Mouse (Mus musculus) heart, embryonic 12.5 days (tissue): ENCODE data around the gene Tprgl. TPM values are rescaled to one million over a fixed set of nuclear protein-coding genes. Genes with fewer than 3 reads are reported as not detected.
A peak's percentile ranks its signal among the peaks of the same experiment; 100 is the strongest.

Experiments used
- ATAC-seq: fragments of 200-750 bp; cut with Nextera tagmentation; 2 replicates; pipeline ENCODE4 v1.8.0; 2017; ENCODE audit warnings: moderate TSS enrichment, moderate library complexity; ENCODE audit not compliant: insufficient number of reproducible peaks, low FRiP score
- H3K27ac ChIP-seq: fragments of 300-500 bp; sonication (generic); 2 replicates; pipeline ENCODE4 v1.5.1; 2016; ENCODE audit warnings: mild to moderate bottlenecking, moderate library complexity; ENCODE audit not compliant: poor library complexity, severe bottlenecking
- H3K27me3 ChIP-seq: fragments of 300-500 bp; sonication (generic); replicated peaks from 2 replicates; pipeline ENCODE4 v1.6.1; 2016; ENCODE audit warnings: mild to moderate bottlenecking, moderate library complexity
- H3K36me3 ChIP-seq: fragments of 300-500 bp; sonication (generic); 2 replicates; pipeline ENCODE4 v1.6.1; 2016; ENCODE audit warnings: mild to moderate bottlenecking, moderate library complexity
- H3K4me1 ChIP-seq: fragments of 300-500 bp; sonication (generic); replicated peaks from 2 replicates; pipeline ENCODE4 v1.6.1; 2016; ENCODE audit warnings: mild to moderate bottlenecking
- H3K4me2 ChIP-seq: fragments of 300-500 bp; sonication (generic); 2 replicates; pipeline ENCODE4 v1.6.1; 2016; ENCODE audit warnings: mild to moderate bottlenecking, moderate library complexity
- H3K4me3 ChIP-seq: fragments of 300-500 bp; sonication (generic); 2 replicates; pipeline ENCODE4 v1.5.1; 2016; ENCODE audit warnings: mild to moderate bottlenecking
- H3K9ac ChIP-seq: fragments of 300-500 bp; sonication (generic); 2 replicates; pipeline ENCODE4 v1.6.1; 2016; ENCODE audit warnings: mild to moderate bottlenecking, moderate library complexity
- H3K9me3 ChIP-seq: fragments of 300-500 bp; sonication (generic); replicated peaks from 2 replicates; pipeline ENCODE4 v1.6.1; 2016; ENCODE audit warnings: mild to moderate bottlenecking, moderate library complexity
- WGBS: fragments of 180-500 bp; shearing (Covaris S2); methylation state at CpG from one replicate; pipeline ENCODE4 v1.1.7; 2016; 5-methylcytosine and 5-hydroxymethylcytosine counted together
- polyA plus RNA-seq: library from polyadenylated mRNA; unstranded; fragments of >200 nt; fragmentation: Nextera tagmentation; extraction: Ambion mirVana; gene quantifications from 2 replicates; pipeline ENCODE4 v1.2.1, GENCODE M21; 2016

Tprgl gene
- 128 and 135 TPM in 2 replicates for polyA plus RNA-seq

- Histone ChIP-seq H3K27ac (peak within 1 kb of the TSS; percentile 83), H3K27me3 (no peaks in the 10 kb centered on the region), H3K4me3 (peak within 1 kb of the TSS; percentile 93), H3K9ac (peak within 1 kb of the TSS; percentile 94), H3K9me3 (no peaks in the 10 kb centered on the region), H3K36me3 (peaks cover 32% of the 10 kb centered on the region), H3K4me1 (peaks cover 21% of the 10 kb centered on the region), H3K4me2 (peak within 1 kb of the TSS; percentile 96)
- WGBS: under 1% methylated on average over 75 of the region's 75 CpGs
- peak; percentile 97 for ATAC-seq
These were observed at the start of gene Tprgl for GRCm38 (mm10) chr4:154160538-154161390. Gene Tprgl (minus strand): TSS chr4:154160666.

GRCm38 (mm10) chr4:154209825-154210224, 49.4 kb upstream of the Tprgl start:
- Histone ChIP-seq H3K4me3 (no peak overlapping the region), H3K36me3 (no peaks in the 10 kb centered on the region), H3K27ac (no peak overlapping the region), H3K4me2 (no peak overlapping the region), H3K9me3 (no peaks in the 10 kb centered on the region), H3K4me1 (peaks cover 40% of the 10 kb centered on the region), H3K27me3 (peaks cover 8% of the 10 kb centered on the region), H3K9ac (no peak overlapping the region)
- ATAC-seq: no peak
- WGBS: 30% methylated on average over 3 of the region's 3 CpGs

DNA sequence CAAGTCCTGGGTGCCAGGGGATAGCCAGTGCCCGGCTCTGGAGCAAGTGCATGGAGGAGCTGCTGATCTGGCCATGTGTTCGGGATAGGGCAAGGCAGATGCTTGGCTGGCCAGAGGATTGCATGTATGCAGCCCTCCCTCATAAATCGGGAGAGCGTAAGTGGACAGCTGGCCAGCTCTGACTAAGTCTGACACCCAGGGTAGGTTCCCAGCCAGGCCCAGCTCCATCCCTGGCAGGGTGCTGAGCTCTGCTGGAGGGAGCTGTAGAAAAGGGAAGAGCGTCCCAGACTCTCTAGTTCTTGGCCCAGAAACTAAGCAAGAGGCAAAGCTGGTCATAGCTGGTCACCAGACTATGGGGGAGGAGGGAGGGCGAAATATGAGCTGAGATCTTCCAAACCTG, 48.6 kb upstream of the Tprgl start:
- Histone ChIP-seq H3K9ac (no peak overlapping the region), H3K4me3 (no peak overlapping the region), H3K4me2 (no peak overlapping the region), H3K27me3 (peaks cover 8% of the 10 kb centered on the region; the same call in 1 of the 2 replicates), H3K36me3 (no peaks in the 10 kb centered on the region), H3K9me3 (no peaks in the 10 kb centered on the region), H3K4me1 (peaks cover 40% of the 10 kb centered on the region), H3K27ac (no peak overlapping the region)
- 65% methylated on average over 6 of the region's 6 CpGs for WGBS
- no peak for ATAC-seq

- peaks cover 29% of the 10 kb centered on the region for H3K4me1 ChIP-seq
- H3K4me2 ChIP-seq: no peak overlapping the region
- 0 out of 2 replicates have a peak, but pooled peaks cover 8% of the 10 kb centered on the region for H3K27me3 ChIP-seq
- no peak overlapping the region for H3K27ac ChIP-seq
- no peaks in the 10 kb centered on the region for H3K36me3 ChIP-seq
- H3K9me3 ChIP-seq: no peaks in the 10 kb centered on the region
- no peak overlapping the region for H3K9ac ChIP-seq
- 0 out of 2 replicates have a peak, but pooled peaks have one; percentile 12 for ATAC-seq
- WGBS: 15% methylated on average over 5 of the region's 5 CpGs
- no peak overlapping the region for H3K4me3 ChIP-seq
These were observed 46.8 kb upstream of the Tprgl start for GRCm38 (mm10) chr4:154207261-154207660.

DNA sequence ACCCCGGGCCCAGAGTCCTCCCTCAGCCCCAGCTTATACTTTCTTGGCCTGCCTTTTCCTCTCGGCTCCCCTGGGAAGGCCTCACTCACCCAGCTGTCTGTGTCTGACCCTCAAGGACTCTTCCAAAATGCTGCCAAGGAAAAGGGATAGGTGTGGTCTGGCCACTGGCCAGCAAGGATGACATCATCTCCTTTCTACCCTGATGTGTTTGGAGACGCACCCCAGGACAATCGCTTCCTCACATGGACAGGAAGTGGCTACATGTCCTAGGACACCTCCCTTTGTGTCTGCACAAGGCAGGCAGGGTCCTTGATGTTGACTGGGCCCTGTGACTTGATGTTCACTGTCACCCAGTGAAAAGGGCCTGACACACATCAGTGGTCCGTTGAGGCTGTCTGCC, 44.9 kb upstream of the Tprgl start:
- no peak overlapping the region for H3K27ac ChIP-seq

DNA sequence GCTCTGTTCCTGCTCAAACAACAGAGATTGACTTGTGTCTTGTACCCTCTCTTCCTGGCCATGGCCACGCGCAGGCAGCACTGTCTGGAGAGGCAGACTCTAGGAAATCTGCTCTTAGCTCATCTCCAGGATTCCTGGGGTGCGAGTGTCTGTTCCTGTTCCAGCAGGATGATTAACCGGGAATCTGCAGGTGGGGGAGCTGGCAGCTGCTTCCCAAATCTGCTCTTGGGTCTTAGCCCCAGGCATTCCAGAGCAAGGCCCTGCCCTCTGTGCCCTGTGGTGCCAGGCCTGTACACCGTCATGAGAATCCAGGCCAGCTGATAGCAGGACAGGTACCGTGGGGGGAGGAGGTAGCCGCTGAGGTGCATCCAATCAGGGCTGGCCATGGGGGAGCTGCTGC, 44.1 kb upstream of the Tprgl start:
- no peak overlapping the region for H3K4me2 ChIP-seq
- H3K9ac ChIP-seq: no peak overlapping the region
- 67% methylated on average over 7 of the region's 7 CpGs for WGBS
- H3K36me3 ChIP-seq: no peaks in the 10 kb centered on the region
- no peaks in the 10 kb centered on the region for H3K9me3 ChIP-seq
- no peak for ATAC-seq
- H3K4me3 ChIP-seq: no peak overlapping the region
- no peak overlapping the region for H3K27ac ChIP-seq
- 0 out of 2 replicates have a peak, but pooled peaks cover 8% of the 10 kb centered on the region for H3K27me3 ChIP-seq
- peaks cover 22% of the 10 kb centered on the region for H3K4me1 ChIP-seq

More for the DNA sequence above, 44.9 kb upstream of the Tprgl start:
- H3K9ac ChIP-seq: no peak overlapping the region
- peaks cover 28% of the 10 kb centered on the region for H3K4me1 ChIP-seq
- H3K4me2 ChIP-seq: no peak overlapping the region
- H3K36me3 ChIP-seq: no peaks in the 10 kb centered on the region
- no peak overlapping the region for H3K4me3 ChIP-seq
- ATAC-seq: peak; percentile 19; the same call in 1 of the 2 replicates
- no peaks in the 10 kb centered on the region for H3K9me3 ChIP-seq
- WGBS: 50% methylated on average over 5 of the region's 5 CpGs
- 0 out of 2 replicates have a peak, but pooled peaks cover 8% of the 10 kb centered on the region for H3K27me3 ChIP-seq

- WGBS: 80% methylated on average over 5 of the region's 5 CpGs
- H3K4me2 ChIP-seq: no peak overlapping the region
- no peaks in the 10 kb centered on the region for H3K9me3 ChIP-seq
- H3K27me3 ChIP-seq: no peaks in the 10 kb centered on the region
- no peak overlapping the region for H3K27ac ChIP-seq
- peaks cover 34% of the 10 kb centered on the region for H3K4me1 ChIP-seq
- H3K36me3 ChIP-seq: no peaks in the 10 kb centered on the region
- H3K4me3 ChIP-seq: no peak overlapping the region
- ATAC-seq: no peak
- H3K9ac ChIP-seq: no peak overlapping the region
These were observed 41.0 kb upstream of the Tprgl start for GRCm38 (mm10) chr4:154201511-154201910.

DNA sequence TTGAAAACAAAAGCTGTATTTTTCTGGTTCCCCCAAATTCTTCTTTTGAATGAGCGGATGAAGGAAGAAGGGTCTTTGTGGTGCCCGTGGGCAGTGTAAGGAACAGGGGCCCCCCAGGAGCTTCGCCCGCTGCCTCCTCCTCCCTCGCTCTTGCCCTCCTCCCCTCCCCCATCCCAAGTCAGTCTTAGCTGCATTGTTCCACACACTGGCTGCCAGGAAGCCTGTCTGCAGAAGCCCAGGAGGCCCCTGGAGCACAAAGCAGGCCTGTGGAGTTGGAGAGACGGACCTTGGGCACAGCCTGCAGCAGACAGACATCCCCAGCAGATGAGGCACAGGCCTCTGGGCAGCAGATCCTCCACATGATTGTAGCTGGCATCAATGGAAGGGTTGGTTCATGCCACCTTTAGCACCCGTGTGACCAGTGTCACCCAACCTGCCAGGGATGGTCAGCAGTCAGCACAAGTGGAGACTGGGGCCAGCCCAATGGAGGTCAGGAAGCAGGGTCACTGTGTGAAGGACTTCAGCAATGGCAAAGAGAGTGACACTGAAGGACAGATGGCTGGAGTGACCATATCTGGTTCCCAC, 38.0 kb upstream of the Tprgl start:
- Histone ChIP-seq H3K27me3 (no peaks in the 10 kb centered on the region), H3K27ac (peak overlapping the region; percentile 29; the same call in 1 of the 2 replicates), H3K36me3 (peaks cover 3% of the 10 kb centered on the region; the same call in 1 of the 2 replicates), H3K4me3 (no peak overlapping the region), H3K9me3 (no peaks in the 10 kb centered on the region; the same call in 1 of the 2 replicates), H3K4me2 (no peak overlapping the region), H3K9ac (no peak overlapping the region), H3K4me1 (peaks cover 12% of the 10 kb centered on the region)
- ATAC-seq: no peak
- WGBS: 60% methylated on average over 7 of the region's 7 CpGs

DNA sequence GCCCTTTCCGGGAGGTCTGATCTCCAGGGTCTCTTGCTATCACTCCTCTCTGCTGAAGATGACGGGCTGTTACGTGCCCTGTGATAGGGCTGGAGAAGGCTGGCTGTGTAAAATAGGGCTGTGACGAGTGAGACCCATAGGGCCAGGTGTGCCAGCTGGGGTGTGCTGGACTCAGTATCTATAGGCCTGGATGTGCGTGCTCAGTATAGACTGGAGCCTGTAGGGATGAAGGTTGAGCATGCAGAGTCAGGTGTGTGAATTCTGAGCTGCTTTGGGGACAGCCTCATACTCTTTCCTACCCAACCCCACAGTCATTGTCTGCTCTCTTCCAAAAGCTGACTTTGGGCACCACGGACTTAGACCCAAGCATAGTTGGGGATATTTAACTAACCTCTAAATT, 37.5 kb upstream of the Tprgl start:
- H3K9me3 ChIP-seq: no peaks in the 10 kb centered on the region; the same call in 1 of the 2 replicates
- no peak overlapping the region for H3K9ac ChIP-seq
- ATAC-seq: no peak
- H3K27ac ChIP-seq: no peak overlapping the region
- WGBS: 50% methylated on average over 6 of the region's 6 CpGs
- H3K4me2 ChIP-seq: no peak overlapping the region
- peaks cover 3% of the 10 kb centered on the region; the same call in 1 of the 2 replicates for H3K36me3 ChIP-seq
- no peak overlapping the region for H3K4me3 ChIP-seq
- peaks cover 12% of the 10 kb centered on the region for H3K4me1 ChIP-seq
- H3K27me3 ChIP-seq: no peaks in the 10 kb centered on the region

GRCm38 (mm10) chr4:154188948-154189347, 28.5 kb upstream of the Tprgl start:
- no peak overlapping the region for H3K4me2 ChIP-seq
- H3K27ac ChIP-seq: peak overlapping the region; percentile 40
- 0 out of 2 replicates have a peak, but pooled peaks cover 3% of the 10 kb centered on the region for H3K27me3 ChIP-seq
- H3K4me1 ChIP-seq: peaks cover 30% of the 10 kb centered on the region
- WGBS: 54% methylated on average over 8 of the region's 8 CpGs
- H3K9me3 ChIP-seq: no peaks in the 10 kb centered on the region
- peaks cover 3% of the 10 kb centered on the region; the same call in 1 of the 2 replicates for H3K36me3 ChIP-seq
- no peak overlapping the region for H3K9ac ChIP-seq
- no peak overlapping the region for H3K4me3 ChIP-seq
- ATAC-seq: peak; percentile 47

- Histone ChIP-seq H3K9ac (no peak overlapping the region), H3K36me3 (peaks cover under 1% of the 10 kb centered on the region; the same call in 1 of the 2 replicates), H3K4me1 (peaks cover 37% of the 10 kb centered on the region), H3K27ac (peak overlapping the region; percentile 1; the same call in 1 of the 2 replicates), H3K27me3 (peaks cover 12% of the 10 kb centered on the region; the same call in 1 of the 2 replicates), H3K4me3 (no peak overlapping the region), H3K4me2 (no peak overlapping the region), H3K9me3 (no peaks in the 10 kb centered on the region)
- ATAC-seq: no peak; the same call in 1 of the 2 replicates
- WGBS: 48% methylated on average over 11 of the region's 11 CpGs
These were observed 25.6 kb upstream of the Tprgl start for GRCm38 (mm10) chr4:154186002-154186537.
